Comparison of ENCODE assay signal across 8 mouse cellular contexts in the genomic region with DNA sequence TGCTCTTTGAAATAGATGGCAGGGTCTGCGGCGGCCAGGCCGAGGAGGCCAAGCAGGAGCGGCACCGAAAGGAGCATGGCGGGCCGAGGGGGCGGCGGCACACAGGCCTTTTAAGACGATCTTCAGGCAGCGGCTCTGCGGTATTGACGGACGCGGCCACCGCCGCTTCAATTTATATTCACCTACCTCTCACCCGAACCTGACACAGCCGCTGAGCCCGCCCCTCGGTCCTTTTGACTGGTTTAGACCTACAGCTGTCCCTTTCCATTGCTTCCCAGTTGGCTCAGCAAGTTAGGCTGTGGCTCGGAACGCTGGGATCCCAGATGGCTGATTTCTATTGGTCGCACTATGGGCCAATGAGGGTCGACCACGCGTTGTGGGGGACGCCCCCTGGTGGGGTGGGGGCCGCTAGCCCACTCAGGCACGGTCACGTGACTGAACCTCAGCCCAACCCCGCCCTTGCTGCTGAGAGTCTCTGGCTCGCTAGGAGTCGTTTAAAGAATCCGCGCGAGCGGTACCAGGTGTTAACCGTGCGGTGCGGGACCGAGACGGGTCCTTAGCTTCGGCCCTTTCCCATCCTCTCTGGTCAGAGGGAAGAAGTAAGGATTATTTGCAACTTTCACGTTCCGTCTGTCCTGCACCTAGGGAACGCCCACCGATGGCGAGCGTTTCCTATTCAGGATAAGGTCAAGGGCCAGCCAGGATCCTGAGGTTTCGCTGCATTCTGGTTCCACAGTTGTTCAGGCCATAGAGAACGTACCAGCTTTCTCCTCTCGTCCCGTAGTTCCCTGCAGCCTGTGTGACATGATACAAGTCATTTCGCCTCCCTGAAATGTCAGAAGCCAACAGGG. TPM values are rescaled to one million over a fixed set of nuclear protein-coding genes. Genes with fewer than 3 reads are reported as not detected.
A peak's percentile ranks its signal among the peaks of the same experiment; 100 is the strongest.
DNase-seq lines count a peak whose midpoint lies in the region; ATAC-seq and TF ChIP-seq lines count a peak whose summit lies in the region.

A gene (minus strand): TSS at position 213 of the 851 bp plus-strand sequence.

- peak; percentile 100 for ATAC-seq in forebrain, embryonic 12.5 days (ENCODE audit: low FRiP score)
- peak; percentile 99 for ATAC-seq in heart, postnatal 0 days (ENCODE audit: insufficient read depth, low read depth)
- peak; percentile 99 for ATAC-seq in liver, embryonic 16.5 days (ENCODE audit: low read depth)
- ATAC-seq in neural tube, embryonic 13.5 days (ENCODE audit: low read depth), result peak; percentile 99

- H3K4me1 ChIP-seq in E14TG2a.4 (replicated peaks; ENCODE audit: low read depth, low read length), result peaks cover 50% of the 10 kb centered on the region
- peaks cover 36% of the 10 kb centered on the region for H3K4me1 ChIP-seq in forebrain, embryonic 12.5 days
- H3K4me1 ChIP-seq in heart, postnatal 0 days (ENCODE audit: control insufficient read depth, insufficient read depth), result peaks cover 17% of the 10 kb centered on the region; the same call in 1 of the 2 replicates
- peaks cover 39% of the 10 kb centered on the region for H3K4me1 ChIP-seq in liver, embryonic 16.5 days (ENCODE audit: control insufficient read depth, low read depth, low read length)
- peaks cover 42% of the 10 kb centered on the region for H3K4me1 ChIP-seq in neural tube, embryonic 13.5 days (replicated peaks)
- peaks cover 10% of the 10 kb centered on the region for H3K4me1 ChIP-seq in testis, adult 2 months (ENCODE audit: control insufficient read depth, insufficient read depth, low read length)

- TF ChIP-seq CTCF in E14TG2a.4 (conservative IDR thresholded peaks at IDR 0.05; ENCODE audit: low read length), result no peak
- TF ChIP-seq CTCF in heart, postnatal 0 days (IDR thresholded peaks at IDR 0.05; ENCODE audit: low read depth), result peak; percentile 12
- TF ChIP-seq CTCF in testis, adult 2 months (IDR thresholded peaks at IDR 0.05; ENCODE audit: control insufficient read depth, insufficient read depth, insufficient replicate concordance, low read depth, low read length), result peak; percentile 11; the same call in 1 of the 2 replicates

- TF ChIP-seq EP300 in heart, postnatal 0 days (IDR thresholded peaks at IDR 0.05; ENCODE audit: low read depth), result peak; percentile 72; the same call in 1 of the 2 replicates

- WGBS in forebrain, embryonic 12.5 days, result under 1% methylated on average over 55 of the region's 55 CpGs
- under 1% methylated on average over 55 of the region's 55 CpGs for WGBS in heart, postnatal 0 days
- under 1% methylated on average over 55 of the region's 55 CpGs for WGBS in liver, embryonic 16.5 days (ENCODE audit: insufficient replicate concordance)
- WGBS in neural tube, embryonic 13.5 days, result under 1% methylated on average over 55 of the region's 55 CpGs

- H3K27me3 ChIP-seq in E14TG2a.4 (ENCODE audit: insufficient read depth, low read length), result no peaks in the 10 kb centered on the region
- H3K27me3 ChIP-seq in forebrain, embryonic 12.5 days, result no peaks in the 10 kb centered on the region
- no peaks in the 10 kb centered on the region for H3K27me3 ChIP-seq in heart, postnatal 0 days (ENCODE audit: control insufficient read depth, insufficient read depth, low read length)
- H3K27me3 ChIP-seq in liver, embryonic 16.5 days (ENCODE audit: control insufficient read depth, insufficient read depth, low read depth, low read length), result no peaks in the 10 kb centered on the region
- no peaks in the 10 kb centered on the region for H3K27me3 ChIP-seq in neural tube, embryonic 13.5 days
- no peaks in the 10 kb centered on the region for H3K27me3 ChIP-seq in testis, adult 2 months (ENCODE audit: control insufficient read depth, insufficient read depth, low read length)

- peak; percentile 95 for TF ChIP-seq POLR2A in testis, adult 2 months (IDR thresholded peaks at IDR 0.05; ENCODE audit: control insufficient read depth, low read depth, low read length)

- DNase-seq in c-Kit-positive CD71-positive TER-119-positive erythroid progenitor cells, embryonic 14.5 days (ENCODE audit: low spot score), result peak; percentile 100
- peak; percentile 100 for DNase-seq in heart, postnatal 0 days (ENCODE audit: low spot score)
- DNase-seq in kidney, postnatal 4 days, result peak; percentile 98 to 99

- peak within 1 kb of the TSS; percentile 100 for H3K4me3 ChIP-seq in E14TG2a.4 (replicated peaks; ENCODE audit: low read length)
- peak within 1 kb of the TSS; percentile 96 for H3K4me3 ChIP-seq in forebrain, embryonic 12.5 days (replicated peaks)
- H3K4me3 ChIP-seq in heart, postnatal 0 days (ENCODE audit: low read depth, low read length), result peak within 1 kb of the TSS; percentile 72
- peak within 1 kb of the TSS; percentile 98 for H3K4me3 ChIP-seq in liver, embryonic 16.5 days (ENCODE audit: low read depth, low read length)
- H3K4me3 ChIP-seq in neural tube, embryonic 13.5 days, result peak within 1 kb of the TSS; percentile 92
- H3K4me3 ChIP-seq in testis, adult 2 months (ENCODE audit: control insufficient read depth, low read depth, low read length), result peak within 1 kb of the TSS; percentile 85

- peak within 1 kb of the TSS; percentile 82 for H3K27ac ChIP-seq in forebrain, embryonic 12.5 days
- peak within 1 kb of the TSS; percentile 67 for H3K27ac ChIP-seq in heart, postnatal 0 days (ENCODE audit: low read depth)
- peak within 1 kb of the TSS; percentile 92 for H3K27ac ChIP-seq in liver, embryonic 16.5 days (ENCODE audit: low read length)
- peak within 1 kb of the TSS; percentile 92 for H3K27ac ChIP-seq in neural tube, embryonic 13.5 days (replicated peaks)
- H3K27ac ChIP-seq in testis, adult 2 months (ENCODE audit: control insufficient read depth, insufficient read depth, low read depth, low read length), result peak within 1 kb of the TSS; percentile 95

- peaks cover 43% of the 10 kb centered on the region for H3K36me3 ChIP-seq in E14TG2a.4 (ENCODE audit: insufficient read depth, low read length)
- H3K36me3 ChIP-seq in forebrain, embryonic 12.5 days (replicated peaks), result peaks cover 32% of the 10 kb centered on the region
- H3K36me3 ChIP-seq in heart, postnatal 0 days (replicated peaks; ENCODE audit: control insufficient read depth, insufficient read depth, low read length), result peaks cover 34% of the 10 kb centered on the region
- peaks cover 34% of the 10 kb centered on the region for H3K36me3 ChIP-seq in liver, embryonic 16.5 days (ENCODE audit: control insufficient read depth, insufficient read depth)
- peaks cover 35% of the 10 kb centered on the region for H3K36me3 ChIP-seq in neural tube, embryonic 13.5 days
- H3K36me3 ChIP-seq in testis, adult 2 months (ENCODE audit: control insufficient read depth, insufficient read depth, low read length), result peaks cover 5% of the 10 kb centered on the region

- H3K4me2 ChIP-seq in forebrain, embryonic 12.5 days, result peak within 1 kb of the TSS; percentile 86
- peak within 1 kb of the TSS; percentile 67 for H3K4me2 ChIP-seq in heart, postnatal 0 days (ENCODE audit: low read depth, low read length)
- peak within 1 kb of the TSS; percentile 68 for H3K4me2 ChIP-seq in liver, embryonic 16.5 days (ENCODE audit: low read depth, low read length)
- H3K4me2 ChIP-seq in neural tube, embryonic 13.5 days, result peak within 1 kb of the TSS; percentile 90

- H3K9me3 ChIP-seq in E14TG2a.4 (ENCODE audit: low read length), result no peaks in the 10 kb centered on the region
- no peaks in the 10 kb centered on the region for H3K9me3 ChIP-seq in forebrain, embryonic 12.5 days
- no peaks in the 10 kb centered on the region for H3K9me3 ChIP-seq in heart, postnatal 0 days (replicated peaks; ENCODE audit: control insufficient read depth, low read length)
- no peaks in the 10 kb centered on the region for H3K9me3 ChIP-seq in liver, embryonic 16.5 days (replicated peaks; ENCODE audit: control insufficient read depth, low read length)
- no peaks in the 10 kb centered on the region for H3K9me3 ChIP-seq in neural tube, embryonic 13.5 days

- H3K9ac ChIP-seq in forebrain, embryonic 12.5 days, result peak within 1 kb of the TSS; percentile 96
- peak within 1 kb of the TSS; percentile 66 for H3K9ac ChIP-seq in heart, postnatal 0 days (replicated peaks; ENCODE audit: low read depth, low read length)
- H3K9ac ChIP-seq in liver, embryonic 16.5 days (ENCODE audit: low read depth, low read length), result peak within 1 kb of the TSS; percentile 88
- H3K9ac ChIP-seq in neural tube, embryonic 13.5 days, result peak within 1 kb of the TSS; percentile 96

RNA-seq across cellular contexts. Expression of the gene that starts here (rescaled TPM):
- 619 TPM in 2 replicates for polyA plus RNA-seq in forebrain, embryonic 12.5 days (2016; fragmentation: Nextera tagmentation; extraction: Ambion mirVana)
- 211 and 235 TPM in 2 replicates for total RNA-seq in heart, postnatal 0 days (2014; rRNA removed; ENCODE audit: low replicate concordance)
- polyA plus RNA-seq in heart, postnatal 0 days (2015; fragmentation: Nextera tagmentation; extraction: Ambion mirVana), result 201 and 266 TPM in 2 replicates
- polyA plus RNA-seq in liver, embryonic 16.5 days (2015; fragmentation: Nextera tagmentation; extraction: Ambion mirVana), result 473 and 480 TPM in 2 replicates
- 766 and 971 TPM in 2 replicates for polyA plus RNA-seq in neural tube, embryonic 13.5 days (2015; fragmentation: Nextera tagmentation; extraction: Ambion mirVana)
- polyA plus RNA-seq in testis, adult 2 months (2012; rRNA removed), result 318 and 384 TPM in 2 replicates

Comparison
In these comparisons a context has a peak if more than half of its experiments do, and no peak if none do; other contexts are left out.
1. Peak in every context shown above with its lines: DNase-seq, ATAC-seq, H3K4me3 ChIP-seq and H3K27ac ChIP-seq.